Mouse (Mus musculus): ENCODE measurements around the gene Ncoa5. TPM values are rescaled to one million over a fixed set of nuclear protein-coding genes. Genes with fewer than 3 reads are reported as not detected.

The Ncoa5 gene
- total RNA-seq, 1 experiment from 2014 or later: 44.9 TPM

GRCm38 (mm10) chr2:165050826-165051548 is 16.3 kb upstream of the Ncoa5 start:
- ATAC-seq (replicated peaks; ENCODE audit: low read depth, poor library complexity, severe bottlenecking): no peak

DNA sequence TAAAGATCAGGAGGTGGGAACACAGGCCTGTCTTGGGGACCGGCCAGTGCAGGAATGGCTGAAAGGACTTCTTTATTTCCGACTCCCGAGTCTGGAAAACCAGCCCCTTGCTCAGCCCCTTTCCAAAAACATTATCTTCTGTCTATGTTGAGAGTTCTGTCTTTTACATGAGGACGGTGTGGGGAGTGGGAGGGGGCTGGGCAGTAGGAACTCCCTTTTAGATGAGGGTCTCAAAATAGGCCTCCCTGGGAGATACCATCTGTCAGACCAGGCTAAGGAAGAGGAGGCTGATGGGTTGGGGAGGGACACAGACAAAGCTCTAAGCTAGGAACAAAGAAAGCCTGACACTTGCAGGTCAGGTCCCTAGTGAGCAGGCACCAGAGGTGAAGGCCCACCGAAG is 14.4 kb upstream of the Ncoa5 start:
- ATAC-seq (replicated peaks; ENCODE audit: low read depth, poor library complexity, severe bottlenecking): no peak

GRCm38 (mm10) chr2:165043729-165044128 is 9.1 kb upstream of the Ncoa5 start:
- no peak for ATAC-seq (replicated peaks; ENCODE audit: low read depth, poor library complexity, severe bottlenecking)

- ATAC-seq (replicated peaks; ENCODE audit: low read depth, poor library complexity, severe bottlenecking): no peak
These were observed 8.5 kb upstream of the Ncoa5 start for GRCm38 (mm10) chr2:165043090-165043636.

- no peak for ATAC-seq (replicated peaks; ENCODE audit: low read depth, poor library complexity, severe bottlenecking)
These were observed 7.5 kb upstream of the Ncoa5 start for GRCm38 (mm10) chr2:165042126-165042525.

- no peak for ATAC-seq (replicated peaks; ENCODE audit: low read depth, poor library complexity, severe bottlenecking)
These were observed 2.7 kb upstream of the Ncoa5 start for GRCm38 (mm10) chr2:165037415-165037814.

GRCm38 (mm10) chr2:165035058-165035431 is 378 bp upstream of the Ncoa5 start:
- ATAC-seq (replicated peaks; ENCODE audit: low read depth, poor library complexity, severe bottlenecking): no peak

- ATAC-seq (replicated peaks; ENCODE audit: low read depth, poor library complexity, severe bottlenecking): no peak
These were observed 1.4 kb downstream of the Ncoa5 start for GRCm38 (mm10) chr2:165033306-165033705.

DNA sequence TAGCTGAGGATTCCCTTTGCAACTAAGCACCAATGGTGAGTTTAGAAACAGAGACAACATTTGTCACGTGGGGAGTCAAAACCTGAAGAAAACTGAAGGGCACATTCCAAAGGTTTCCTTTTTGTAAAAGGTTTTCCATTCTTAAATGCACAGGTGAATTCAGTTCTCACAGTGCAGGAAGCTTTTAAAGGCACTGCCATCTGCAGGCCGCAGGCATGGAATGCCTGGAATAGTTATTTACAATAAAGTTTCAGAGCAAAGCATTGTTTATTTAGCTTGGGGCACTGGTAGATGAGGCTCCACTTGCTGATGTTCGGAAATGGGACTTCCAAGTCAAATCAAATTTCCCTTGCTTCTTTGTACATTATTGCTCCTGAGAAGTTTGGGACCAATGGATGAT is 2.1 kb downstream of the Ncoa5 start:
- no peak for ATAC-seq (replicated peaks; ENCODE audit: low read depth, poor library complexity, severe bottlenecking)

GRCm38 (mm10) chr2:165027163-165027562 is 7.5 kb downstream of the Ncoa5 start:
- no peak for ATAC-seq (replicated peaks; ENCODE audit: low read depth, poor library complexity, severe bottlenecking)

DNA sequence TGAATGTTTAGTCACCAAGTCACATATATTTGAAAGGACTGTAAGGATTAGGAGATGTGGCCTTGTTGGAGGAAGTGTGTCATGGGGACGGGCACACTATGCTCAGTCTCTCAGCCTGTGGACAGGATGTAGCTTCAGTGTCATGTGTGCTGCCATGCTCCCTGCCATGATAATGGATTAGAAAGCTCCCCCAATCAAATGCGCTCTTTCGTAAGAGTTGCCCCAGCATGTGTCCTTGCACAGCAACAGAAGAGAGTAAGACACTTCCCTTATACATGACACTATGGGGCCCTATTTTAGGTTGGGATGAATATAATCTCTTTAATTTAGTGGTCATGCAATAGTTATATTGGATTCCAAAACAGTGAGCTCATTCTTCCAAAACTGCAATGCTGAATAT is 14.2 kb downstream of the Ncoa5 start:
- ATAC-seq (replicated peaks; ENCODE audit: low read depth, poor library complexity, severe bottlenecking): no peak

DNA sequence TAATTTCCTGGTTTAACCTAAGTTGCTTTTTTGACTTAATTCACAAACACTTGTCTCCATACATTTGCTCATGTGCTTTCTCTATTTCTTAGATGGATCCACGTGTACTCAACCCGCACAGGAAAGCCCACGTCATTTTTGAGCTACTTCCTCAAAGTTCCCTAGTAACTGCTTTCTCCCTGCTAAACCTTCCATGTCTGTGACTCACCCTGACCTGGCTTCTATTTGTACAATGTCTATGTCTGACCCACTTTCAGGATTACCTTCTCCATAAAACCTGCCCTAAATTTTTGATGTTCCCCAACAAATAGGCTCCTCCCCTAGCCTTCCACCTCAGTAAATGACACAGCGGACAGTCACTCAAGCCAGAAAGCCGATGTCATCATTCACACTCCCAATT is 19.7 kb downstream of the Ncoa5 start:
- ATAC-seq (replicated peaks; ENCODE audit: low read depth, poor library complexity, severe bottlenecking): peak; percentile 39

DNA sequence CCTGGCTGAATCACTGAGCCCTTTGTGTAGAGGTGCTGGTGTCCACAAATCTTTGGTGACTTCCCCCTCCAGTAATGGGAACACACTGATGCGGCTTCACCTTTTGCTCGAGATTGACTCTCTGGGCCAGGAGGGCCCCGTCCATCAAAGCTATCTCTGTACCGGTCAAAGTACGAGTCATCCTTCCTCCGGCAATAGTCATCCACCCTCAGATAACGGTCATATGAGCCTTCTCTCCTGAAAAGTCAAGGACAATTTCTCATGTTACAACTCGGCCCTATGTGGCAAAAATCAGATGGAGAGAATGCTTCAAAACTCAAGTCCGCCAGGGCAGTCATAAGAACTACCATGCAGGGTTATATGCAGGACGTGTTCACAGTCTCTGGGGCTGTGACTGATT is 24.3 kb downstream of the Ncoa5 start:
- ATAC-seq (replicated peaks; ENCODE audit: low read depth, poor library complexity, severe bottlenecking): no peak

GRCm38 (mm10) chr2:165009581-165009980 is 25.1 kb downstream of the Ncoa5 start:
- no peak for ATAC-seq (replicated peaks; ENCODE audit: low read depth, poor library complexity, severe bottlenecking)

- no peak for ATAC-seq (replicated peaks; ENCODE audit: low read depth, poor library complexity, severe bottlenecking)
These were observed 25.5 kb downstream of the Ncoa5 start for GRCm38 (mm10) chr2:165009161-165009560.

DNA sequence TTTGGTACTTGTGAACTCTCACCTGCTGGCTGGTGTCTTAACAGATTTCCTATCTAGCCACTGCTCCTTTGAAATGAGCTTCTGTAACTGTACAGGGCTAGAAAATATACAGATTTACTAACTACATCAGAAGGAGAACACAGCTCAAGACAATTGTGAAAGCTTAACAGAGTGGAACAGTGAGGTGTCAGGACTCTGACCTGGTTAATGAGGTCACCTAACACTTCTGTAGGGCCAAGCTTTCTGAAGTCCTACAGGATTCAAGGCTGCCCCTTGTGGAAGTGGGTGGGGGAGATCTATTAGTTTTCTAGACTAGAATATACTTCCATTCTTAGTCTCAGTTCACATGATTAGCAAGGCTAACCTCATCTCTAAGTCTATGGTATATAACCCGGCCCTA is 26.7 kb downstream of the Ncoa5 start:
- ATAC-seq (replicated peaks; ENCODE audit: low read depth, poor library complexity, severe bottlenecking): no peak

DNA sequence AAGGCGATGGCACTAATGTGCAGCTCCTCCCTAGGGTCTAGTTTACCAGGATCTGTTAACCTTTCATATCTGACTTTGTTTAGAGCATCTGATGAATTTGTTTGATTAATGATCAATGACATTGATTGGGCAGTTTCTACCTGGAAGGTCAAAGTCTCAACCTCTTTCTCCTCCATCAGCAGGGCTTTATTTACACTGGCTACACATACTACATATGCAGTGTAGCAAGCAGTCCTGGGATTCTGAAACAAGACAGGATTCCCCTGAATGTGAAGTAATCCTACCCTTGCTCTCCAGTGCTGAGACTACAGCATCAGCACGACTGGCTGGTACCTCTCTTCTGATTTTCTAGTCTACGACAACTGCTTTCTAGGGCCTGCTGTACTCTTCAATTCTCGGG is 27.9 kb downstream of the Ncoa5 start:
- ATAC-seq (replicated peaks; ENCODE audit: low read depth, poor library complexity, severe bottlenecking): no peak

DNA sequence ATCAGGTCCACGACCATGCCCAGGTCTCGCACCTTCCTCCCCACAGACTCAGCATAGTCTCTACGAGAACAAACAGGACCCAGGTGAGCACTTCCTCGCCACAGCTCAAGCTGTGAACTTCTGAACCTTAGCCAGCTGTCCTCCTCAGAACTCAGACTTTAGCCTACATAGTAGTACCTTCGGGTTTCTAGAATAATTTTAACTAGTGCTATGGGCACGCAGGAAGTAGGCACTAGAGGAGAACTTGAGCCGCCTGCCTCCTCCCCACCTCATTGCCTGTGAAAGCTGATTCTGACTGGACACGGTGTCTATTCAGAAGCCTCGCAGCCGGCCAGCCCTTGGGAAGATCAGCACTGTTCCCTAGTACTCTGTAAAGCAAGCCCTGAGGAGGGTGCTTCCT is 30.4 kb downstream of the Ncoa5 start:
- ATAC-seq (replicated peaks; ENCODE audit: low read depth, poor library complexity, severe bottlenecking): no peak

DNA sequence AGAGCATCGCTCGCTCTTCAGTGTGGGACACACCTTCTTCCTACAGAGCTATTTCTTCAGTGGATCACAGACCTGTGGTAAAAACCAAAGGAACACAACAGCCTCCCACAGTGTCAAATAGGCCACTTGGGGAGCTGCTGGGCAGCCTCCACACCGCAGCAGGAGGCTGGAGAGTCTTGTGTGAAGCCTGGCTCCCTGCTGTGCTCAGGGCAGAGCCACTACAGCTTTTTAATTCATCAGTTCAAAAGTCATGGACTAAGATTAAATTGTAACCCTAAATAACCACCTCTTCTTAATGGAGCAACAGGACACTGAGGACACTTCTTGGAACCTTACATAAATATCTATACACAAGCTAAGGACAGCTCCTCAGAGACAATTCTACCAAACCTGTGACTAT is 31.6 kb downstream of the Ncoa5 start:
- no peak for ATAC-seq (replicated peaks; ENCODE audit: low read depth, poor library complexity, severe bottlenecking)

- no peak for ATAC-seq (replicated peaks; ENCODE audit: low read depth, poor library complexity, severe bottlenecking)
These were observed 32.7 kb downstream of the Ncoa5 start for GRCm38 (mm10) chr2:165001958-165002357.

DNA sequence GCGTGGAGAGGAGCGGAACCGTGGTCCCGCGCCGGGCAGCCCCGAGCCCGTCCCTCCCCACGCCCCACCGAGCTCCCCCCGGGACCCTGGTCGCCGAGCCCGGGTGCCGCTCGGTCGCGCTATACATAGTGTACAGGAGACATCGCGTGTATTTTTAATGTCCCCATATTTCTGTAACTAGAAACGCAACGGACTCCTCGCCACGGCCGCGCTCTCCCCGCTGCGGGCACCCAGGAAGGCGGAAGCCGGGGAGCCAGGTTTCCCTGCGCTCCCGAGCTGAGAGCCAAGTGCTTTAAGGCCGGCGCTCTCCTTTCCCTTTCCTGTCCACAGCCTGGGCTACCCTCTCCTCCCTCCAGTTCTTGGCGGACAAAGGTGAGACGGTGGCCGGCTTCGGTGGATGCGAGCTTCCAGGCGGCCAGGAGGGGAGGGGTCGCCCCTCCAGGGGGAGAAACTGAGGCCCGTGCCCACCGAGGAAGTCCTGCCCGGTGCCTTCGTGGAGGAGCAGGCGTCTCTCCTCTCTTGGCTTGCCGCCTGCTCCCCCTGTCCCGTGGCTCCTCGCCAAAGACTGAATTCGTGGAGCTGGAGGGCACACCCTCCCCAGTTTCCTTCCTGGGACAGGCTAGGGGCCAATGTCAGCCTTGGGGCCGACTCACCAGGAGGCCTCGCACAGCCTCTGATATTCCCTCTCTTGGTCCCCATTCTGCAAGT is 36.8 kb downstream of the Ncoa5 start:
- ATAC-seq (replicated peaks; ENCODE audit: low read depth, poor library complexity, severe bottlenecking): no peak
